Mouse (Mus musculus): ENCODE results near the gene Nipal3.
A peak's percentile ranks its signal among the peaks of the same experiment; 100 is the strongest.

Gene Nipal3

GRCm38 (mm10) chr4:135433443-135434394 is 61.1 kb downstream of the Nipal3 start, which contains the start of gene Rcan3:
TSS of gene Rcan3 (minus strand) at chr4:135433853.
- peak; percentile 5; the same call in 1 of the 2 replicates for TF ChIP-seq GATA4 (IDR thresholded peaks at IDR 0.05; ENCODE audit: insufficient replicate concordance, low read length)

DNA sequence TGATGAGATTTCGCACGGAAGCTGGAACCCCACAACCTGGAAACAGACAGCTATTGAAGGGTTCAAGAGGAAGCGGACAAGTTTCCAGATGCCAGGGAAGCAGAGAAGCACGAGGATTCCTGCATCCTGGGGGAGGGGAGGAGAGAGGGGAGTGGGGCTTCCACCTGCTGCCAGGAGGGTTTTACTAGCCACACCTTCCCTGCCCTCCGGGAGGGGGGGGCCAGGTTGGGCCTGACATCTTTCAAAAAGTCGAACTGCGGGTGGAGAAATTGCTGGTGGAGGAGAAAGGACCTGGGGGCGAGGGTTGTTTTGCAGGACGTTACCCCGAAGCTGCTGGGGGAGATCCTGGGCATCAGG is 61.8 kb downstream of the Nipal3 start:
- TF ChIP-seq GATA4 (IDR thresholded peaks at IDR 0.05; ENCODE audit: insufficient replicate concordance, low read length): no peak

DNA sequence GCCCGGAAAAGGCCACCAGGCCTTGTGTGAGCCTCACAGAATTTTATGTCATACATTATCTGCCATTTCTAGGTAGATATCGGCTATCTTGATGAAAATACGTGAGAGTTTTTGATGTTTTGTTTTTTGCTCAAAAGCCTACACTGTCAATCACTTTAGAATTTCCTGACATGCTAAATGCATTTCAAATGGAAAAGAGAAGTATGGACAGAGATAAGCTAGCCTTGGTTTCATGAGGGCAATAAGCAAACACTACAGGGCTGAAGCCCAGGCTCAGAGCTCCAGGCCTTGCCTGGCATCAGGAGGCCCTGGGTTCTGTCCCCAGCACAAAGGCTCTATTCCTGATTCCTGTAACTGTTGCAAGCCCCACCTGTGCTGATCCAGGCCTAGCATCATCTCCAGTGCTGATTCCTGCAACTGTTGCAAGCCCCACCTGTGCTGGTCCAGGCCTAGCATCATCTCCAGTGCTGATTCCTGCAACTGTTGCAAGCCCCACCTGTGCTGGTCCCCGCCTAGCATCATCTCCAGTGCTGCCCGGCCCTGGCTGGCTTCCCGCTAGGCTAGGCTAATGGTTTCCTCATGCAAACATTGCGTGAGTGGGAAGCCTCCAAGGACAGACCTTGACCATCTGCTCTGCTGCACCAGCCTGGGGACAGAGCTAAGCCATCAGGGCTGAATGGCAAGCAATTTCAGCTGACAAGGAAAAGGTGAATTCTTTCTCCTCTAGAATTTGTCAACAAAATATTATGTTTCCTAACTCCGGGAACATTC is 64.7 kb downstream of the Nipal3 start:
- TF ChIP-seq GATA4 (IDR thresholded peaks at IDR 0.05; ENCODE audit: insufficient replicate concordance, low read length): no peak

DNA sequence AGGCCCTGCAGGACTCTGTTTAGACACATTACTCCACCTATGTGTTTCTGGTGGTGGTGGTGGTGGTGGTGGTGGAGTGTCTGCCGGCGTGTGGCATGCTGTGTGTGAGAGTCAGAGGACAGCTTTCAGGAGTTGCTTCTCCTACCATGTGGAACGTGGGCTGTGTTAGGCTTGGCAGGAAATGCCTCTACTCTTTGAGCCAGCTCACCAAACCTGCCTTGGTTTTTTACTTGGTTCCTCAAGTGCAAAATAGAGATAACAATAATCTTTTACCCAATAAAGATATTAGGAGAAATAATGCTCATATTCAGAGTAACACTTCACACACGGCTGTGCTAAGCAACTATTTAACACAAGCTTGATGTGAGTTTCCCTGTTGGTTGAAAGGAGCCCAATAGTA is 65.5 kb downstream of the Nipal3 start:
- no peak for TF ChIP-seq GATA4 (IDR thresholded peaks at IDR 0.05; ENCODE audit: insufficient replicate concordance, low read length)

GRCm38 (mm10) chr4:135426587-135426986 is 68.3 kb downstream of the Nipal3 start:
- no peak for TF ChIP-seq GATA4 (IDR thresholded peaks at IDR 0.05; ENCODE audit: insufficient replicate concordance, low read length)

- TF ChIP-seq GATA4 (IDR thresholded peaks at IDR 0.05; ENCODE audit: insufficient replicate concordance, low read length): no peak
Measured at GRCm38 (mm10) chr4:135425625-135426024, 69.2 kb downstream of the Nipal3 start.

- no peak for TF ChIP-seq GATA4 (IDR thresholded peaks at IDR 0.05; ENCODE audit: insufficient replicate concordance, low read length)
Measured at GRCm38 (mm10) chr4:135420961-135421360, 73.9 kb downstream of the Nipal3 start.

GRCm38 (mm10) chr4:135420416-135420815 is 74.4 kb downstream of the Nipal3 start:
- TF ChIP-seq GATA4 (IDR thresholded peaks at IDR 0.05; ENCODE audit: insufficient replicate concordance, low read length): no peak

GRCm38 (mm10) chr4:135419996-135420395 is 74.8 kb downstream of the Nipal3 start:
- TF ChIP-seq GATA4 (IDR thresholded peaks at IDR 0.05; ENCODE audit: insufficient replicate concordance, low read length): no peak

DNA sequence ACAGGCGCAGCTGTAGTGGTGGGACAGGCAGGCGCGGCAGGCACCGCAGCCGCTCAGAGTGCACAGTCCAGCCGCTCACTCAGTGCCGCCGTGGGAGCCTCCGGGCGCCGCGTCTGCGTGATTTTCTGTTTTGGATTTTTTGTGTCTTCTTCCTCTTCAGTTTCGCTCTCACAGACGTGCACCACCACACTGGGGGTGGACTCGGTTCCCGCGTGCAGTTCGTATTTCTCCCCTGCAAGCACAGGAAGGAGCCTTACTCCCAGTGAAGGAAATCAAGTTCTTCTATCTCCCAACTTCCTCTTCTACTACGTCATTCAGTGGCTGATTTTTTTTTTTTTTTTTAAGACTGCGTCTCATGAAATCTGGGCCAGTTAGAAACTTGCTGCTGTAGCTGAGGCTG is 78.5 kb downstream of the Nipal3 start:
- no peak for TF ChIP-seq GATA4 (IDR thresholded peaks at IDR 0.05; ENCODE audit: insufficient replicate concordance, low read length)

DNA sequence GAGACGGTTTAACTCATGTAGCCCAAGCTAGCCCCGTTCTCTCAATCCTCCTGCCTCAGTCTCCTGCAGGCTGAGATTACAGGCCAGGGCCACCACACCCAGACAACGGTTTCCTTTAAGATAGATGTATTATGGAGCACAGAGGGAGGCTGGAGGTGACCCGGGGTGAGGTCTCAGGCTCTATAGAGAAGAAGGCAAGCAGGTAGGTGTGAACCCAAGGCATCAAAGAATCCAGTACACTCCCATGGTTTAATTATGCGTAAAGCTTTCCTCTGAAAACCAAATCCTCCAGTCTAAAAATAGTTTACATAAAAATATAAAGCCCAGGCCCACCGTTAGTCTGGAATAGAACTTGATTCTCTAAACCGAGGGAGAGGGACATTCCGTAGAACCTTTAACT is 81.3 kb downstream of the Nipal3 start:
- TF ChIP-seq GATA4 (IDR thresholded peaks at IDR 0.05; ENCODE audit: insufficient replicate concordance, low read length): no peak

- no peak for TF ChIP-seq GATA4 (IDR thresholded peaks at IDR 0.05; ENCODE audit: insufficient replicate concordance, low read length)
Measured at GRCm38 (mm10) chr4:135411633-135412032, 83.2 kb downstream of the Nipal3 start.

DNA sequence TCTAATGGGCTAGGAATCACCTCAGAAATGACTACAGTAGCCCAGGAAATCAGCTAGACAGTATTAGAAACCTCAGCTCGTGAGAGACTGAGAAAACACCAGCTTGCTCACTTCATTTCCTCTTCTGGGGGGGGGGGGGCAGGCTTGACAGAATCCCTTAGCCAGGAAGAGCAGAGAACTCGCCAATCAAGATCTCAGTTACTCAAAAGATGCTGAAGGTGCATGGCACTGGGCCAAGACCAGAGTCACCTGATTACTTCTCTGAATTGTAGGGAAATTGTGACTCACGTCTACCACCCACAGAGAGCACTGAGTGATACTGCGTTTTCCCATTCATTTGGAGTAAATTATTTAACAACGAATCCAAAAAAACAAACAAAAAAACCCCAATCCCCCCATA is 88.7 kb downstream of the Nipal3 start:
- TF ChIP-seq GATA4 (IDR thresholded peaks at IDR 0.05; ENCODE audit: insufficient replicate concordance, low read length): no peak

GRCm38 (mm10) chr4:135404916-135405315 is 89.9 kb downstream of the Nipal3 start:
- no peak for TF ChIP-seq GATA4 (IDR thresholded peaks at IDR 0.05; ENCODE audit: insufficient replicate concordance, low read length)

GRCm38 (mm10) chr4:135404048-135404447 is 90.8 kb downstream of the Nipal3 start:
- no peak for TF ChIP-seq GATA4 (IDR thresholded peaks at IDR 0.05; ENCODE audit: insufficient replicate concordance, low read length)

DNA sequence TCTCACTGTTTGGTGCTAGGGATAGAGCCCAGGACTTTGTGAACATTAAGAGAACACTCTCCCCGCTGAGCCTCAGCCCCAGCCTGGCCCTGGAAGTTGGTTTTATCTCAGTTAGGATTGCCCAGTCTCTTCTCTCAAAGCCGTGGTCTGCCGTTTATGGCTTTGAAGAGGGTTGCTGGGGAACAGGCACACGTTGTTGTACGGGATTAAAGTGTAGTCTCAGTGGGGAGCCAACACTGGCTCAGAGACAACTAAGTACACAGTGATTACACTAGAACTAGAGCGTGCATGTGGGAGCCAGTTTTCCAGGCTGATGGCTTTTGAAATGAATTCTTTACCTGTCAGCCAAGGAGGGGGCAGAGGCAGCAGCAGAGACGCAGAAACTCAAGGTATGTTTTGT is 93.0 kb downstream of the Nipal3 start:
- no peak for TF ChIP-seq GATA4 (IDR thresholded peaks at IDR 0.05; ENCODE audit: insufficient replicate concordance, low read length)
